Mouse (Mus musculus): ENCODE results near the gene Setd1b. TPM values are rescaled to one million over a fixed set of nuclear protein-coding genes. Genes with fewer than 3 reads are reported as not detected.

Gene Setd1b
- polyA plus RNA-seq, 1 experiment = 14.9 TPM

DNA sequence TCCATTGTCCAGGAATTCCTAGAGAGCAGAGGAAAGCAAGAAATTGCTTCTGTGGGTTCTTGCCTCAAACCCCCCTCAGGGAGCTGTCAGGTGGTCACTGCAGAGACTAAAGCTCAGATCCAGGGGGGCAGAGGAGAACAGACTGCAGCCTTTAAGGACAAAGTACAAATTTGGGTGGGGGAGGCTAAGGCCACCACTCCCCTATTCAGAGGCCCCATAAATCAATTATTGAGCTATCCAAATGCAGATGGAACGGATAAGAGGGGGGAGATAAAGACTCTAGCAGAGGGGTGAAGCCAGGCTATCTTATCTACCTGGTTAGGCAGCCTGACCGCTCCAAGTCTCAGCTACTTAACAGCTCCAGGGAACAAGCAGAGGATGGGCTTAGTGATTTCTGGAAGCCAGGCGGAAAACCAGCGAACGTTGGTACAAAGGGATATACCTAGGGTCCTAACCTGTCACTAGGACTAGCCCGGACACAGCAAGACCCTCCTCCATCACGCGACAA, 7.1 kb upstream of the Setd1b start:
- no peak overlapping the region; the same call in 1 of the 2 replicates for H3K27ac ChIP-seq (ENCODE audit: insufficient read depth, low read length)
- WGBS = 26% methylated on average over 8 of the region's 8 CpGs
- H3K27me3 ChIP-seq (ENCODE audit: control insufficient read depth, insufficient read depth, low read length) = no peaks in the 10 kb centered on the region
- no peak for DNase-seq
- peaks cover 30% of the 10 kb centered on the region for H3K4me1 ChIP-seq (ENCODE audit: control insufficient read depth, insufficient read depth, low read length)
- H3K4me3 ChIP-seq (replicated peaks; ENCODE audit: insufficient read depth, low read depth, low read length) = no peak overlapping the region
- TF ChIP-seq POLR2A (IDR thresholded peaks at IDR 0.05; ENCODE audit: borderline replicate concordance, insufficient read depth, low read length) = no peak
- TF ChIP-seq CTCF (IDR thresholded peaks at IDR 0.05; ENCODE audit: borderline replicate concordance, insufficient read depth, low read depth, low read length) = no peak

DNA sequence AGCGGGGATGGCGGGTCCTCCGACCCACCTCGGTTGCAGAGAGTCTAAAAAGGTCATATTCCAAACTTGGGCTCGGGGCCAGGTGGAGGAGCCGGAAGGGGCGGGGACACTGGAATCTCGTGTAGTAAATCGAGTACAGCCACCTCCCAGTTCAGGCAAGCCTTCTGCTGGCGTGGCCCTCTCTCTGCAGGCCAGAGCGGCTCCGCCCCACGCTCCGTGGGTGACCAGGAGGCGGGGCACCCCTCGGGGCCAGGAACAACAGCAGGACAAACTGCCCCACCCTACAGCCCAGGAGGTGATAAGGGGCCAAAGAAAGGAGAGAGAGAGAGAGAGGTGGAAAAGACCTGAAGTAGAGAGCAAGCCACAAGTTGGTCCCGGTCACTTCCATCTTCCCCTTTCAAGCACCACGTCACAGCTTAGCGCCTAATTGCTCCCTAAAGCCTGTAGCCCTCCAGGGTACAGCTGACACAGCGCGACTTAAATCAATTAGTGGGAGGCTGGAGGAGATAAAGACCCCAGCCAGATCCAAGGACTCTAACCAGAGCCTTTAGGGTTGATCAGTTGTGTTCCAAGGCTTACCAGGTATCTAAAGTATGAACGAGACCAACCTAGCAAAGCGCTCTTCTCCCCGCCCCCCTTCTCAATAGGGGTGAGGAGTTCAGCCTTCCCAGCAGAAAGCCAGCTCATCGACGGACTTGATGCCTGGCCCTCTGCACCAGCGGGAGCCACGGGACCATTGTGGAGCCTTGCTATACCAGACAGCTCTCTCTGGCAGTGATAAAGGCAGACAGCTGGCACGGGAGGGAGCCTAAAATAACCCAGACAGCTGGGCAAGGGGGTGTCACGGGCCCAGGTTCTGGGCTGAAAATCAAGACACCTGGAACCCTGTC, 6.3 kb upstream of the Setd1b start:
- Histone ChIP-seq H3K27me3 (ENCODE audit: control insufficient read depth, insufficient read depth, low read length) (no peaks in the 10 kb centered on the region), H3K27ac (ENCODE audit: insufficient read depth, low read length) (peak overlapping the region; percentile 100), H3K4me1 (ENCODE audit: control insufficient read depth, insufficient read depth, low read length) (peaks cover 30% of the 10 kb centered on the region), H3K4me3 (replicated peaks; ENCODE audit: insufficient read depth, low read depth, low read length) (peak overlapping the region; percentile 45)
- WGBS = 7% methylated on average over 30 of the region's 30 CpGs
- DNase-seq = peak; percentile 68 to 69
- TF ChIP-seq POLR2A (IDR thresholded peaks at IDR 0.05; ENCODE audit: borderline replicate concordance, insufficient read depth, low read length) = no peak
- TF ChIP-seq CTCF (IDR thresholded peaks at IDR 0.05; ENCODE audit: borderline replicate concordance, insufficient read depth, low read depth, low read length) = no peak

DNA sequence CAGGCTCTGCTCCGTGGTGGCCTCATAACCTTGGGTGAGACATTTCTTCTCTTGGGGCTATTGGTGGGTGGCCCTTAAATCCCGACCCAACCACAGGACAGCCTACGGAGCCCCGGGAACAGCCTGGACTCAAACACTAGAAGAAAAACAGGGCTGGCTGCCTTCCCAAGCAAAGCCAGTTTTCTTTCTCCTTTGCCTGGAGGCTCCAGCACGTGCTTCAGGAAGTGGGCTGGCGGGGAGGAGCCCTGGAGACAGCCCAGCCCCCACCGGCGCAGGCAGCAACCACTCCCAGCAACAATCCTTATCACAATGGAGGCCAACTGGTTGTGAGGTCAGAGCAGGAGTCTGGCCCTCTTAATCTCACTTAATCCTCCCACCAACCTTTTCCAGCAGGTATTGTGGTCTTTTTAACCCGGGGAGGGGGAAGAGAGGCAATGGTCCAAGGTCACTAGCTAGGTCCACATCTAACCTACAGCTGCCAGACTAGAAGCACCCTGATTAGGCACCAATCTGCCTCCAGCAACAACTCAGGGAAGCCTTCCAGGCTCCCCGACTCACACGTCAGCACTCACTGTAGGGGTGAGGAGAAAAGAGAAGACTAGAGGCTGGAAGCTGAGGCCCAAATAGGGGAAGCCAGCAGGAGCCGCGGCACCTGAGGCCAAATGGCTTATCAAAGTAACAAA, 5.5 kb upstream of the Setd1b start:
- peak; percentile 69 to 73 for DNase-seq
- Histone ChIP-seq H3K27me3 (ENCODE audit: control insufficient read depth, insufficient read depth, low read length) (no peaks in the 10 kb centered on the region), H3K4me3 (replicated peaks; ENCODE audit: insufficient read depth, low read depth, low read length) (peak overlapping the region; percentile 45), H3K4me1 (ENCODE audit: control insufficient read depth, insufficient read depth, low read length) (peaks cover 30% of the 10 kb centered on the region), H3K27ac (ENCODE audit: insufficient read depth, low read length) (peak overlapping the region; percentile 100)
- 4% methylated on average over 13 of the region's 13 CpGs for WGBS
- no peak for TF ChIP-seq POLR2A (IDR thresholded peaks at IDR 0.05; ENCODE audit: borderline replicate concordance, insufficient read depth, low read length)
- TF ChIP-seq CTCF (IDR thresholded peaks at IDR 0.05; ENCODE audit: borderline replicate concordance, insufficient read depth, low read depth, low read length) = no peak

DNA sequence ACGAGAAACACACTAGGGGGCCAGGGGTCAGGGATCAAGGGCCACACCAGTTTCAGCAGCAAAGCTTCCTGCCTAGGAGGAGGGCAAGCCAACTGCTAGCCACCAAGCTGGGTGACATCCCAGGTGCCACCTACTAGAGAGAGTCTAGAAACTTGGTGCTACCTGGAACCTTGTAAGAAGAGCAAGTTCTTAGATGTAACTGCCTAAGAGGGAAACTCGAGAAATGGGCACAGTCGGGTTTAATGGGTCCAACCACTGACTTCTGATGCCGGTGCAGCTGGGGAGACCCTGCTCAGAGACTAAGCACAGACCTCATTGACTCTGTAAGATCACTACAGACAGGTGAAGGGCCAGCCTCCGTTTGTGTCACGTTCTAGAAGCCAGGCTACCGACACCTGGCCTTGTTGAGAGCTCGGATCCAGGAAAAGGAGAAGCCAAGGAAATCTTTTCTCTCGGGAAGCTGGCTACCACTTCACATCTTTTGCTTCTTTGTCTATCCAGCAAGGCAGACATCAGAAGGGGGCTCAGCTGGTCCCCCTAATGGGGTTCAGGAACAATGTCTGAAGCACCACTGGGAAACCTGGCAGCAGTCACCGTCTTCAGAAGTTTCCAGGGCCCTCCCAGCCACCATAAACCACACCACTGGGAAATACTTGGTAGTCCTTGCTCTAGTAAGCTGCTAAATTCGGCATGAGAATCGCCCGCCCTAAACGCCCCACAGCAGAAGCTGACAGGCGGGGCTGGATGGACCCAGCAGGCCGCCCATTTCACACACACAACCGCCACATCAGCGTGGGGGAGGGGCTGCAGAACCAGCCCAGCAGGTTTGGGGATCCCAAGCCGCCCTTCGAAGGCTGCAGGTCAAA, 4.7 kb upstream of the Setd1b start:
- Histone ChIP-seq H3K4me1 (ENCODE audit: control insufficient read depth, insufficient read depth, low read length) (peaks cover 30% of the 10 kb centered on the region), H3K4me3 (replicated peaks; ENCODE audit: insufficient read depth, low read depth, low read length) (peak overlapping the region; percentile 84), H3K27ac (ENCODE audit: insufficient read depth, low read length) (peak overlapping the region; percentile 100), H3K27me3 (ENCODE audit: control insufficient read depth, insufficient read depth, low read length) (no peaks in the 10 kb centered on the region)
- TF ChIP-seq CTCF (IDR thresholded peaks at IDR 0.05; ENCODE audit: borderline replicate concordance, insufficient read depth, low read depth, low read length) (no peak), POLR2A (IDR thresholded peaks at IDR 0.05; ENCODE audit: borderline replicate concordance, insufficient read depth, low read length) (no peak)
- DNase-seq = peak; percentile 68 to 70
- WGBS = 2% methylated on average over 20 of the region's 20 CpGs

DNA sequence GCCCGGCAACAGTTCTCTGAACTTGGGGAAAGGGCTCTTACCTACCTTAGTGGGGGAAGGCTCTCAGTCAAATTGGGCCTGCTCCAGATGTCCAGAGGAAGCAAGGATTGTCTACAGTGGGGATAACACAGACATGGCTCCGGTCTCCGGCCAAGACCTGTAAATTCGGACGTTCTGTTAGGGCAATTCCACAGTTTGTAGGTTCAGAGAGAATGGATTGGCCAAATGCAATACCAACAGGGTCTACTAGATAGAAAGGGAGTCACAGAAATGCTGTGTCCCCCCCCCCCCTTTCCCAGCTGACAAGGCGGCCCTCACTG, 4.1 kb upstream of the Setd1b start:
- peak overlapping the region; percentile 84 for H3K4me3 ChIP-seq (replicated peaks; ENCODE audit: insufficient read depth, low read depth, low read length)
- no peaks in the 10 kb centered on the region for H3K27me3 ChIP-seq (ENCODE audit: control insufficient read depth, insufficient read depth, low read length)
- TF ChIP-seq POLR2A (IDR thresholded peaks at IDR 0.05; ENCODE audit: borderline replicate concordance, insufficient read depth, low read length) = no peak
- TF ChIP-seq CTCF (IDR thresholded peaks at IDR 0.05; ENCODE audit: borderline replicate concordance, insufficient read depth, low read depth, low read length) = no peak
- H3K4me1 ChIP-seq (ENCODE audit: control insufficient read depth, insufficient read depth, low read length) = peaks cover 30% of the 10 kb centered on the region
- WGBS = 0% methylated on average over 6 of the region's 6 CpGs
- H3K27ac ChIP-seq (ENCODE audit: insufficient read depth, low read length) = peak overlapping the region; percentile 100
- DNase-seq = no peak

DNA sequence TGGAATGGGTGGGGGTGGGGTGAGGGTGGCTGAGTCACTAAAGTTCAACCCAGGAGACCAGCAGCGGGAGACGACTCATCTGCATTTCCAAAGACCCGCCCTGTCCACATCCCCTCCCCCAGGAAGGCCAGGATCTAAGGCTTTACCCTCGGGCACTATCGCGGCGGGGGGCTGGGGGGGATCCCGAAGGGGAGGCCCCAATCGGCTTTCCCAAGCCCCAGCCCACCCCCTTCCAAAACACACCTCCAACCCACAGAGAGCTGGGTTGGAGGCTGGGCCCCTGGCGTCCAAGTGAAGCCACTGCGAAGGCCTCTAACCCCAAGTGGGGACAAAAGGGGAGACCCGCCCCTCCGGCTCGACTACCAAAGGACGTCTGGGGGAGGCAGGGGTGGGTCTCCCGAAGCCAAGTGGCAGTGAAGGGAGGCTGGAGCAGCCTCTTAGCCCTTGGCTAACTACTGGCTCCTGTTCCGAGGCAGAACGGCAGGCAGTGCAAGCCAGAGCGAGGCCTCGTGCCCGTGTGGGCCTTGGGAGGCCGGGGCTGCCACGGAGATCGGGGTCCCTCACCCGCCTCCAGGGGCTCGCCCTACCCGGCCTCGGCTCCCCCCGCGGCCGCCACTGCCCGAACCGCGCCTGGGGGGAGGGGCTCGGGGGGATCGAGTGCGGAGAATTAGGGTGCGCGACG, 3.6 kb upstream of the Setd1b start:
- peak overlapping the region; percentile 100 for H3K27ac ChIP-seq (ENCODE audit: insufficient read depth, low read length)
- H3K4me1 ChIP-seq (ENCODE audit: control insufficient read depth, insufficient read depth, low read length) = peaks cover 30% of the 10 kb centered on the region
- peak; percentile 62 to 75 for DNase-seq
- TF ChIP-seq CTCF (IDR thresholded peaks at IDR 0.05; ENCODE audit: borderline replicate concordance, insufficient read depth, low read depth, low read length) (no peak), POLR2A (IDR thresholded peaks at IDR 0.05; ENCODE audit: borderline replicate concordance, insufficient read depth, low read length) (no peak)
- H3K27me3 ChIP-seq (ENCODE audit: control insufficient read depth, insufficient read depth, low read length) = no peaks in the 10 kb centered on the region
- peak overlapping the region; percentile 84 for H3K4me3 ChIP-seq (replicated peaks; ENCODE audit: insufficient read depth, low read depth, low read length)
- WGBS = under 1% methylated on average over 38 of the region's 40 CpGs

All from cerebellum, adult 2 months (tissue).